Mouse (Mus musculus) hindbrain, postnatal 0 days (tissue): Measurements from ENCODE around the gene Rnf43. TPM values are rescaled to one million over a fixed set of nuclear protein-coding genes. Genes with fewer than 3 reads are reported as not detected.
A peak's percentile ranks its signal among the peaks of the same experiment; 100 is the strongest.

Experiments used
- ATAC-seq: fragments of 200-750 bp; cut with Nextera tagmentation; 2 replicates; pipeline ENCODE4 v1.8.0; 2017; ENCODE audit warnings: mild to moderate bottlenecking, moderate TSS enrichment, moderate library complexity
- DNase-seq: peaks from one replicate; pipeline ENCODE4 v3.0.0-alpha.2; 2015; ENCODE audit warnings: low spot score
- H3K27ac ChIP-seq: fragments of 300-500 bp; sonication (generic); 2 replicates; pipeline ENCODE4 v1.5.1; 2014; ENCODE audit warnings: mild to moderate bottlenecking
- H3K27me3 ChIP-seq: fragments of 300-500 bp; sonication (generic); 2 replicates; pipeline ENCODE4 v1.6.1; 2014; ENCODE audit warnings: low read length, mixed read lengths; ENCODE audit not compliant: insufficient read depth
- H3K36me3 ChIP-seq: fragments of 300-500 bp; sonication (generic); 2 replicates; pipeline ENCODE4 v1.6.1; 2014; ENCODE audit warnings: low read length, mixed read lengths; ENCODE audit not compliant: insufficient read depth
- H3K4me1 ChIP-seq: fragments of 300-500 bp; sonication (generic); 2 replicates; pipeline ENCODE4 v1.6.1; 2014; ENCODE audit warnings: antibody characterized with exemption, low read length, mixed read lengths; ENCODE audit not compliant: insufficient read depth
- H3K4me2 ChIP-seq: fragments of 300-500 bp; sonication (generic); 2 replicates; pipeline ENCODE4 v1.6.1; 2014; ENCODE audit warnings: low read depth, mild to moderate bottlenecking, low read length, moderate library complexity, mixed read lengths
- H3K4me3 ChIP-seq: fragments of 300-500 bp; sonication (generic); 2 replicates; pipeline ENCODE4 v1.5.1; 2014; ENCODE audit warnings: low read length
- H3K9ac ChIP-seq: fragments of 300-500 bp; sonication (generic); replicated peaks from 2 replicates; pipeline ENCODE4 v1.6.1; 2014; ENCODE audit warnings: mild to moderate bottlenecking, low read length, moderate library complexity, mixed read lengths
- H3K9me3 ChIP-seq: fragments of 300-500 bp; sonication (generic); 2 replicates; pipeline ENCODE4 v1.6.1; 2016; ENCODE audit warnings: low read length, mixed read lengths
- CTCF ChIP-seq: IDR thresholded peaks from 2 replicates; pipeline ENCODE4 v1.5.1; 2016; ENCODE audit warnings: antibody characterized with exemption, control low read depth, low read depth
- WGBS: fragments of 180-500 bp; shearing (Covaris S2); extraction: QIAGEN DNeasy Blood & Tissue Kit; methylation state at CpG from one replicate; pipeline ENCODE4 v1.1.7; 2014; 5-methylcytosine and 5-hydroxymethylcytosine counted together
- polyA plus RNA-seq: library from polyadenylated mRNA; unstranded; fragments of >200 nt; fragmentation: Nextera tagmentation; extraction: Ambion mirVana; gene quantifications from 2 replicates; pipeline ENCODE4 v1.2.1, GENCODE M21; 2015
- total RNA-seq: library from RNA; depleted of rRNA; stranded (reverse); fragments of >200 nt; gene quantifications from 2 replicates; pipeline ENCODE4 v1.2.3, GENCODE M21; 2014

Rnf43 gene
- total and polyA plus RNA-seq, 2 experiments from 2014 or later = 0.85 to 10.7 TPM

GRCm38 (mm10) chr11:87757001-87757954 lies 94.8 kb downstream of the Rnf43 start:
- H3K36me3 ChIP-seq = no peaks in the 10 kb centered on the region
- no peak overlapping the region for H3K4me3 ChIP-seq
- no peak overlapping the region for H3K4me2 ChIP-seq
- ATAC-seq (no peak), DNase-seq (no peak)
- 0 out of 2 replicates have a peak, but pooled peaks cover 3% of the 10 kb centered on the region for H3K4me1 ChIP-seq
- no peaks in the 10 kb centered on the region for H3K27me3 ChIP-seq
- no peak overlapping the region for H3K27ac ChIP-seq
- no peak overlapping the region for H3K9ac ChIP-seq
- TF ChIP-seq CTCF = no peak
- WGBS = 86% methylated on average over 25 of the region's 25 CpGs
- H3K9me3 ChIP-seq = no peaks in the 10 kb centered on the region

GRCm38 (mm10) chr11:87758161-87758911 lies 95.8 kb downstream of the Rnf43 start:
- DNase-seq (no peak), ATAC-seq (no peak)
- H3K36me3 ChIP-seq = no peaks in the 10 kb centered on the region
- no peak overlapping the region for H3K9ac ChIP-seq
- peaks cover 3% of the 10 kb centered on the region; the same call in 1 of the 2 replicates for H3K4me1 ChIP-seq
- H3K4me2 ChIP-seq = no peak overlapping the region
- H3K4me3 ChIP-seq = no peak overlapping the region
- H3K9me3 ChIP-seq = no peaks in the 10 kb centered on the region
- no peaks in the 10 kb centered on the region for H3K27me3 ChIP-seq
- WGBS = 78% methylated on average over 7 of the region's 7 CpGs
- no peak overlapping the region for H3K27ac ChIP-seq
- no peak for TF ChIP-seq CTCF

- Histone ChIP-seq H3K9ac (no peak overlapping the region), H3K9me3 (no peaks in the 10 kb centered on the region), H3K27me3 (no peaks in the 10 kb centered on the region), H3K27ac (no peak overlapping the region), H3K36me3 (no peaks in the 10 kb centered on the region), H3K4me2 (no peak overlapping the region), H3K4me1 (peaks cover 5% of the 10 kb centered on the region; the same call in 1 of the 2 replicates), H3K4me3 (no peak overlapping the region)
- TF ChIP-seq CTCF = no peak
- ATAC-seq = no peak
- WGBS = 78% methylated on average over 4 of the region's 4 CpGs
- no peak for DNase-seq
Measured at GRCm38 (mm10) chr11:87758957-87759608, 96.6 kb downstream of the Rnf43 start.

- ATAC-seq = no peak
- H3K9ac ChIP-seq = peak overlapping the region; percentile 66
- TF ChIP-seq CTCF = peak; percentile 57
- 6% methylated on average over 3 of the region's 3 CpGs for WGBS
- H3K27me3 ChIP-seq = no peaks in the 10 kb centered on the region
- peak overlapping the region; percentile 99 for H3K4me2 ChIP-seq
- H3K4me3 ChIP-seq = 0 out of 2 replicates have a peak overlapping the region, but pooled peaks have one; percentile 73
- H3K4me1 ChIP-seq = peaks cover 5% of the 10 kb centered on the region; the same call in 1 of the 2 replicates
- H3K36me3 ChIP-seq = no peaks in the 10 kb centered on the region
- H3K27ac ChIP-seq = peak overlapping the region; percentile 83
- no peaks in the 10 kb centered on the region for H3K9me3 ChIP-seq
- DNase-seq = peak; percentile 71
Measured at GRCm38 (mm10) chr11:87759609-87760005, 97.1 kb downstream of the Rnf43 start.

GRCm38 (mm10) chr11:87760301-87761081 lies 98.0 kb downstream of the Rnf43 start, which contains the start of gene Tspoap1:
Tspoap1 (plus strand) TSS chr11:87760541.
- peaks cover 9% of the 10 kb centered on the region; the same call in 1 of the 2 replicates for H3K4me1 ChIP-seq
- H3K4me2 ChIP-seq = peak within 1 kb of the TSS; percentile 99
- 5% methylated on average over 23 of the region's 23 CpGs for WGBS
- peak within 1 kb of the TSS; percentile 66 for H3K9ac ChIP-seq
- no peaks in the 10 kb centered on the region for H3K9me3 ChIP-seq
- H3K27me3 ChIP-seq = no peaks in the 10 kb centered on the region
- ATAC-seq (peak; percentile 81), DNase-seq (peak; percentile 89)
- H3K27ac ChIP-seq = peak within 1 kb of the TSS; percentile 83
- no peak for TF ChIP-seq CTCF
- H3K36me3 ChIP-seq = no peaks in the 10 kb centered on the region
- H3K4me3 ChIP-seq = peak within 1 kb of the TSS; percentile 73
